ENCODE assay signal across 8 mouse cellular contexts in the genomic region with DNA sequence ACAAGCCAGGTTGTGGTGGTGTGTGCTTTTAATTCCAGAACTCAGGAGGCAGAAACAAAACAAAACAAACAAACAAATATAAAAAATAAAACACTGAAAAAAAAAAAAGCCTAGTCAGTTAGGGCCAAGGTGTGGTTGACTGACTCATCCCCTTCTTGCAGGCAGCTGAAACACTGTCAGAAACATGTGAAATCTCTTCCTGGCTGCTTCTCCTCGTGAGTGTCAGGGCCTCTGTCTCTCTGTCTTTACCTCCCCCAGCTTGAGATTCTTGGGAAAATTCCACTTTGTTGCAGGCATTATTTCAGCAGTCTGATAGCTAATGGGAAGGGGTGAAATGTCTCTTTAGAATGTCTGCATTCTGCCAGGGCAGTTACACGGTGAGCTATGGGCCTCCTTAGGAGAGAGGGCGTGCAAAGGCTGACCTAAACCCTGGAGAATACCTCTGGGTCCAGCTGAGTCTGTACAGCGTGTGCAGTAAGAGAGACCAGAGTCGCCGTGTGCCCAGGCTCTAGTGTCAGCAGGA. TPM values are rescaled to one million over a fixed set of nuclear protein-coding genes. Genes with fewer than 3 reads are reported as not detected.
DNase-seq lines count a peak whose midpoint lies in the region; ATAC-seq and TF ChIP-seq lines count a peak whose summit lies in the region.

No protein-coding gene starts in this region.

- no peak for DNase-seq in kidney, postnatal 10 days
- DNase-seq in MEL (ENCODE audit: low read depth, low spot score): peak; percentile 67
- DNase-seq in midbrain, embryonic 10.5 days (ENCODE audit: low spot score): no peak
- DNase-seq in thymus, postnatal 14 days: no peak
- no peak for DNase-seq in layer of hippocampus, adult 9-10 months (ENCODE audit: low spot score)
- DNase-seq in kidney, adult 18-20 months: no peak

- H3K27me3 ChIP-seq in kidney, embryonic 15.5 days: no peaks in the 10 kb centered on the region
- no peaks in the 10 kb centered on the region for H3K27me3 ChIP-seq in MEL (ENCODE audit: control insufficient read depth in 1 of 2, insufficient read depth in 2 of 2, low read length in 2 of 2)
- no peaks in the 10 kb centered on the region for H3K27me3 ChIP-seq in heart, embryonic 15.5 days
- H3K27me3 ChIP-seq in midbrain, embryonic 10.5 days (ENCODE audit: low read depth, poor library complexity, severe bottlenecking): no peaks in the 10 kb centered on the region

- TF ChIP-seq CTCF in MEL (IDR thresholded peaks at IDR 0.05 in 2 of 3, conservative IDR thresholded peaks at IDR 0.05 in 1 of 3; ENCODE audit: control insufficient read depth in 1 of 3, insufficient read depth in 1 of 3, low read depth in 2 of 3, low read length in 3 of 3, poor library complexity in 1 of 3, severe bottlenecking in 1 of 3): no peak

- H3K36me3 ChIP-seq in kidney, embryonic 15.5 days: peaks cover 36% of the 10 kb centered on the region
- H3K36me3 ChIP-seq in MEL (ENCODE audit: control insufficient read depth in 1 of 2, insufficient read depth in 2 of 2, low read length in 2 of 2): peaks cover 4 to 18% of the 10 kb centered on the region in 2 experiments
- H3K36me3 ChIP-seq in heart, embryonic 15.5 days: peaks cover under 1% of the 10 kb centered on the region
- peaks cover 37% of the 10 kb centered on the region for H3K36me3 ChIP-seq in midbrain, embryonic 10.5 days

- H3K4me2 ChIP-seq in kidney, embryonic 15.5 days: peak overlapping the region; percentile 72
- H3K4me2 ChIP-seq in heart, embryonic 15.5 days: peak overlapping the region; percentile 54

- TF ChIP-seq POLR2A in MEL (IDR thresholded peaks at IDR 0.05; ENCODE audit: control insufficient read depth in 1 of 2, insufficient read depth in 1 of 2, low read depth in 1 of 2, low read length in 2 of 2, poor library complexity in 1 of 2): no peak

- WGBS in kidney, embryonic 15.5 days: 4% methylated on average over 6 of the region's 6 CpGs
- 12% methylated on average over 6 of the region's 6 CpGs for WGBS in heart, embryonic 15.5 days
- WGBS in midbrain, embryonic 10.5 days: 11% methylated on average over 6 of the region's 6 CpGs

- peaks cover 42% of the 10 kb centered on the region for H3K4me1 ChIP-seq in kidney, embryonic 15.5 days
- H3K4me1 ChIP-seq in MEL (ENCODE audit: control insufficient read depth in 1 of 2, insufficient read depth in 2 of 2, low read length in 2 of 2): peaks cover 8 to 19% of the 10 kb centered on the region in 2 experiments
- H3K4me1 ChIP-seq in heart, embryonic 15.5 days (replicated peaks): peaks cover 34% of the 10 kb centered on the region
- peaks cover 43% of the 10 kb centered on the region for H3K4me1 ChIP-seq in midbrain, embryonic 10.5 days

- H3K9ac ChIP-seq in kidney, embryonic 15.5 days: peak overlapping the region; percentile 35
- H3K9ac ChIP-seq in MEL (ENCODE audit: control insufficient read depth, low read depth, low read length, poor library complexity, severe bottlenecking): peak overlapping the region; percentile 74
- peak overlapping the region; percentile 48 for H3K9ac ChIP-seq in heart, embryonic 15.5 days

- peak in 1 of 2 experiments; percentile 42; a peak in 1 of 4 replicates for TF ChIP-seq EP300 in MEL (IDR thresholded peaks at IDR 0.05; ENCODE audit: low read depth in 1 of 2, low read length in 2 of 2)

- no peak for ATAC-seq in kidney, embryonic 15.5 days (replicated peaks; ENCODE audit: low FRiP score)
- ATAC-seq in heart, embryonic 15.5 days (replicated peaks; ENCODE audit: insufficient number of reproducible peaks, insufficient read depth, low FRiP score, low read depth): no peak

- TF ChIP-seq RAD21 in MEL (IDR thresholded peaks at IDR 0.05; ENCODE audit: low read depth, low read length): no peak

- no peaks in the 10 kb centered on the region for H3K9me3 ChIP-seq in kidney, embryonic 15.5 days (replicated peaks)
- no peaks in the 10 kb centered on the region for H3K9me3 ChIP-seq in MEL (replicated peaks; ENCODE audit: insufficient read depth, low read length)
- no peaks in the 10 kb centered on the region for H3K9me3 ChIP-seq in heart, embryonic 15.5 days (replicated peaks)
- no peaks in the 10 kb centered on the region for H3K9me3 ChIP-seq in midbrain, embryonic 10.5 days (replicated peaks)

- peaks cover 20% of the 10 kb centered on the region for H3K79me2 ChIP-seq in MEL (ENCODE audit: control insufficient read depth, insufficient read depth, low read length, poor library complexity)

- peak overlapping the region; percentile 34 for H3K4me3 ChIP-seq in kidney, embryonic 15.5 days (replicated peaks)
- peak overlapping the region; percentile 55 to 59 for H3K4me3 ChIP-seq in MEL (ENCODE audit: control insufficient read depth in 1 of 2, insufficient read depth in 1 of 2, low read depth in 2 of 2, low read length in 2 of 2)
- peak overlapping the region; percentile 38 for H3K4me3 ChIP-seq in heart, embryonic 15.5 days
- peak overlapping the region; percentile 51 for H3K4me3 ChIP-seq in midbrain, embryonic 10.5 days

- H3K27ac ChIP-seq in kidney, embryonic 15.5 days: peak overlapping the region; percentile 97
- H3K27ac ChIP-seq in MEL (ENCODE audit: control insufficient read depth, low read depth, low read length): peak overlapping the region; percentile 46
- H3K27ac ChIP-seq in heart, embryonic 15.5 days: peak overlapping the region; percentile 81
- peak overlapping the region; percentile 95 for H3K27ac ChIP-seq in midbrain, embryonic 10.5 days (replicated peaks)

TF ChIP-seq in MEL, 35 proteins besides CTCF, POLR2A, EP300 and RAD21 (continues in another document):
- TF ChIP-seq ELF1 (IDR thresholded peaks at IDR 0.05; ENCODE audit: low read depth, low read length) (no peak), CHD1 (IDR thresholded peaks at IDR 0.05; ENCODE audit: low read depth, low read length) (no peak), ZNF384 (IDR thresholded peaks at IDR 0.05; ENCODE audit: low read depth, low read length) (peak; percentile 86), MYB (IDR thresholded peaks at IDR 0.05; ENCODE audit: low read depth, low read length) (no peak), E2F4 (IDR thresholded peaks at IDR 0.05; ENCODE audit: borderline replicate concordance, low read depth, low read length) (no peak), SIN3A (IDR thresholded peaks at IDR 0.05; ENCODE audit: low read length) (no peak), UBTF (IDR thresholded peaks at IDR 0.05; ENCODE audit: borderline replicate concordance, insufficient read depth, low read depth, low read length) (no peak), RCOR1 (IDR thresholded peaks at IDR 0.05; ENCODE audit: low read depth, low read length) (no peak), NRF1 (IDR thresholded peaks at IDR 0.05; ENCODE audit: insufficient read depth, low read depth, low read length, poor library complexity, severe bottlenecking) (no peak), MYC (IDR thresholded peaks at IDR 0.05; ENCODE audit: low read depth, low read length) (no peak), MEF2A (IDR thresholded peaks at IDR 0.05; ENCODE audit: extremely low read depth, insufficient replicate concordance, low read depth, low read length, poor library complexity, severe bottlenecking) (no peak), HCFC1 (IDR thresholded peaks at IDR 0.05; ENCODE audit: low read depth, low read length) (no peak), POLR2AphosphoS2 (IDR thresholded peaks at IDR 0.05; ENCODE audit: low read length) (no peak), GATA1 (IDR thresholded peaks at IDR 0.05; ENCODE audit: low read depth, low read length) (no peak)

RNA-seq across cellular contexts. Expression of gene Ddb1, which starts 2.8 kb away (rescaled TPM):
- polyA plus RNA-seq in kidney, embryonic 15.5 days (2015; fragmentation: Nextera tagmentation; extraction: Ambion mirVana): 338 and 368 TPM in 2 replicates
- 363 and 365 TPM in 2 replicates for total RNA-seq in MEL (2012; rRNA removed)
- 100 to 1,000 TPM; 116 to 459 TPM for polyA plus RNA-seq in MEL (2012; ENCODE audit: insufficient read depth in 1 of 2, insufficient read length in 2 of 2, low read depth in 1 of 2, low replicate concordance in 2 of 2, missing spikeins in 1 of 2)
- polyA plus RNA-seq in heart, embryonic 15.5 days (2015; fragmentation: Nextera tagmentation; extraction: Ambion mirVana): 204 and 272 TPM in 2 replicates
- polyA plus RNA-seq in midbrain, embryonic 10.5 days (2016; fragmentation: Nextera tagmentation; extraction: Ambion mirVana): 463 and 501 TPM in 2 replicates

RNA-seq across cellular contexts. Expression of gene Tkfc, which starts 3.1 kb away (rescaled TPM):
- polyA plus RNA-seq in kidney, embryonic 15.5 days (2015; fragmentation: Nextera tagmentation; extraction: Ambion mirVana): 32.3 and 38.7 TPM in 2 replicates
- total RNA-seq in MEL (2012; rRNA removed): 3.6 and 3.7 TPM in 2 replicates
- 10 to 100 TPM in 1 of 2 experiments, not detected in 1; 12.8 TPM for polyA plus RNA-seq in MEL (2012; ENCODE audit: insufficient read depth in 1 of 2, insufficient read length in 2 of 2, low read depth in 1 of 2, low replicate concordance in 2 of 2, missing spikeins in 1 of 2)
- polyA plus RNA-seq in heart, embryonic 15.5 days (2015; fragmentation: Nextera tagmentation; extraction: Ambion mirVana): 8.5 and 11.9 TPM in 2 replicates
- 24.0 and 25.7 TPM in 2 replicates for polyA plus RNA-seq in midbrain, embryonic 10.5 days (2016; fragmentation: Nextera tagmentation; extraction: Ambion mirVana)

RNA-seq across cellular contexts. Expression of gene Tmem138, which starts 25.1 kb away (rescaled TPM):
- polyA plus RNA-seq in kidney, embryonic 15.5 days (2015; fragmentation: Nextera tagmentation; extraction: Ambion mirVana): 43.2 and 46.9 TPM in 2 replicates
- total RNA-seq in MEL (2012; rRNA removed): 10.8 and 11.9 TPM in 2 replicates
- polyA plus RNA-seq in MEL (2012; ENCODE audit: insufficient read depth in 1 of 2, insufficient read length in 2 of 2, low read depth in 1 of 2, low replicate concordance in 2 of 2, missing spikeins in 1 of 2): 10 to 100 TPM in 1 of 2 experiments, not detected in 1; 25.2 TPM
- polyA plus RNA-seq in heart, embryonic 15.5 days (2015; fragmentation: Nextera tagmentation; extraction: Ambion mirVana): 21.4 and 26.2 TPM in 2 replicates
- polyA plus RNA-seq in midbrain, embryonic 10.5 days (2016; fragmentation: Nextera tagmentation; extraction: Ambion mirVana): 67.4 and 68.5 TPM in 2 replicates

RNA-seq across cellular contexts. Expression of gene Cyb561a3, which starts 25.3 kb away (rescaled TPM):
- 16.6 and 16.7 TPM in 2 replicates for polyA plus RNA-seq in kidney, embryonic 15.5 days (2015; fragmentation: Nextera tagmentation; extraction: Ambion mirVana)
- 7.6 and 9.0 TPM in 2 replicates for total RNA-seq in MEL (2012; rRNA removed)
- polyA plus RNA-seq in MEL (2012; ENCODE audit: insufficient read depth in 1 of 2, insufficient read length in 2 of 2, low read depth in 1 of 2, low replicate concordance in 2 of 2, missing spikeins in 1 of 2): 10 to 100 TPM in 1 of 2 experiments, not detected in 1; 14.3 TPM
- polyA plus RNA-seq in heart, embryonic 15.5 days (2015; fragmentation: Nextera tagmentation; extraction: Ambion mirVana): 15.4 and 21.8 TPM in 2 replicates
- 15.2 and 15.3 TPM in 2 replicates for polyA plus RNA-seq in midbrain, embryonic 10.5 days (2016; fragmentation: Nextera tagmentation; extraction: Ambion mirVana)

RNA-seq across cellular contexts. Expression of gene Vwce, which starts 31.7 kb away (rescaled TPM):
- 3.0 and 3.2 TPM in 2 replicates for polyA plus RNA-seq in kidney, embryonic 15.5 days (2015; fragmentation: Nextera tagmentation; extraction: Ambion mirVana)
- total RNA-seq in MEL (2012; rRNA removed): 0.04 and 0.23 TPM in 2 replicates
- polyA plus RNA-seq in MEL (2012; ENCODE audit: insufficient read depth in 1 of 2, insufficient read length in 2 of 2, low read depth in 1 of 2, low replicate concordance in 2 of 2, missing spikeins in 1 of 2): 100 to 1,000 TPM in 1 of 2 experiments, 1 to 10 TPM in 1; 1.8 to 666 TPM
- 0.82 and 1.5 TPM in 2 replicates for polyA plus RNA-seq in heart, embryonic 15.5 days (2015; fragmentation: Nextera tagmentation; extraction: Ambion mirVana)
- 0.65 and 0.95 TPM in 2 replicates for polyA plus RNA-seq in midbrain, embryonic 10.5 days (2016; fragmentation: Nextera tagmentation; extraction: Ambion mirVana)

Comparison
In these comparisons a context has a peak if more than half of its experiments do, and no peak if none do; other contexts are left out.
1. H3K27ac ChIP-seq: peak in every context shown above with its lines; median percentile 97 in kidney, embryonic 15.5 days; 95 in midbrain, embryonic 10.5 days; 81 in heart, embryonic 15.5 days; 46 in MEL.